Mouse (Mus musculus) heart, postnatal 36 days (tissue): ENCODE data around the gene Capn3. TPM values are rescaled to one million over a fixed set of nuclear protein-coding genes. Genes with fewer than 3 reads are reported as not detected.

Source experiments
- DNase-seq, 2 experiments: peaks; one replicate each; pipeline ENCODE4 v3.0.0; 2021 to 2022
- intact Hi-C: fragments of 180-260 bp; cut with DNase I; formaldehyde crosslinking; loops from one replicate; pipeline ENCODE4 v1.15.1; 2025
- total RNA-seq, 2 experiments: library from RNA; stranded (reverse); gene quantifications; 2 replicates each; pipeline ENCODE4 v1.2.3; 2021

Gene Capn3
- total RNA-seq, 2 experiments from 2014 or later: 0.69 to 1.7 TPM

DNA sequence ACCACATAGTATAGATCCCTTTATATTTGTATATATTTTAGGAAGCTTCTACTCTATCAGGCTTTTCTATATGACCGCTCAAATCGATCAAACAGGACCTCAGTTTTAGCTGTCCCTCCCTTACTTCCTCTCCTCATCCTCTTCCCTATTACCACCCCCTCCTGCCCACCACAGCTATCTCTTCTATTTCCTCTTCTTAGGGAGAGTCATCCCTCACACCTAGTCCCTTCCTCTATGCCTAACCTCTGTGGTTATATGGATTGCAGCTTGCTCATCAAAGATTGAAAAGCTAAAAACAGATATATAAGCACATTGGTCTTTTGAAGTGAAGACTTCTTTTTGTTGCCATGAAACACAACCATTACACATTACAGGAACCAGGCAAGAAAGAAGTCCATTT is 88.9 kb downstream of the Capn3 start:
- intact Hi-C loops: no loop called here
- no peak for DNase-seq

Other genes with a start within 250 kb of the Capn3 start
- 1 to 10 TPM; 3.0 to 3.1 TPM for gene Pla2g4e, start 210.7 kb upstream of the Capn3 start, total RNA-seq
- gene Pla2g4d, start 166.8 kb upstream of the Capn3 start, total RNA-seq: not detected
- not detected for gene Pla2g4f, start 141.9 kb upstream of the Capn3 start, total RNA-seq
- 10 to 100 TPM; 30.4 to 36.0 TPM for gene Vps39, start 102.9 kb upstream of the Capn3 start, total RNA-seq
- gene Ganc, start 52.1 kb upstream of the Capn3 start, total RNA-seq: 10 to 100 TPM; 21.6 to 25.2 TPM
- gene Tmem87a, start 51.9 kb upstream of the Capn3 start, total RNA-seq: 10 to 100 TPM; 18.3 to 18.8 TPM
- 100 to 1,000 TPM; 471 TPM for gene Zfp106, start 107.8 kb downstream of the Capn3 start, total RNA-seq
- gene Snap23, start 111.7 kb downstream of the Capn3 start, total RNA-seq: 10 to 100 TPM; 58.9 to 60.4 TPM
- gene Haus2, start 153.4 kb downstream of the Capn3 start, total RNA-seq: 10 to 100 TPM; 10.1 to 10.6 TPM
- 10 to 100 TPM; 14.9 to 17.9 TPM for gene Lrrc57, start 153.5 kb downstream of the Capn3 start, total RNA-seq
- 1 to 10 TPM; 8.2 to 9.8 TPM for gene Stard9, start 173.1 kb downstream of the Capn3 start, total RNA-seq